Mouse (Mus musculus) G1E (cell line): ENCODE results near the gene Zbtb24. TPM values are rescaled to one million over a fixed set of nuclear protein-coding genes. Genes with fewer than 3 reads are reported as not detected.
A peak's percentile ranks its signal among the peaks of the same experiment; 100 is the strongest.
"Not testable (repeated sequence)": the region's sequence is repeated elsewhere in the genome, so short reads cannot be mapped to it uniquely, and the experiment has no call there.

Source experiments
- ATAC-seq: 2 replicates; pipeline ENCODE4 v1.8.0; 2016; ENCODE audit warnings: mild to moderate bottlenecking; ENCODE audit not compliant: insufficient number of reproducible peaks, poor library complexity, low FRiP score, severe bottlenecking; ENCODE audit errors: extremely low read depth
- DNase-seq: peaks from one replicate; pipeline ENCODE4 v3.0.0; 2012; ENCODE audit warnings: low spot score
- H3K27me3 ChIP-seq: 2 replicates; pipeline ENCODE4 v1.6.1; 2012; ENCODE audit warnings: mild to moderate bottlenecking, low read length, inconsistent platforms; ENCODE audit not compliant: insufficient read depth
- H3K36me3 ChIP-seq: replicated peaks from 2 replicates; pipeline ENCODE3; 2012; ENCODE audit warnings: mild to moderate bottlenecking, inconsistent platforms
- H3K4me1 ChIP-seq: 2 replicates; pipeline ENCODE4 v1.6.1; 2012; ENCODE audit warnings: low read depth, low read length, inconsistent platforms, mixed read lengths; ENCODE audit not compliant: insufficient read depth
- H3K4me3 ChIP-seq: 2 replicates; pipeline ENCODE4 v1.5.1; 2012; ENCODE audit warnings: low read depth, mild to moderate bottlenecking, inconsistent platforms, low read length, moderate library complexity, mixed read lengths
- H3K9me3 ChIP-seq: replicated peaks from 2 replicates; pipeline ENCODE4 v1.6.1; 2012; ENCODE audit warnings: inconsistent platforms
- CTCF ChIP-seq: IDR thresholded peaks from 2 replicates; pipeline ENCODE4 v1.5.1; 2012; ENCODE audit warnings: low read depth, low read length, inconsistent platforms, mixed read lengths
- GATA1 ChIP-seq: IDR thresholded peaks from 2 replicates; pipeline ENCODE4 v1.6.1; 2012; ENCODE audit warnings: borderline replicate concordance, low read length, inconsistent platforms, mixed read lengths
- GATA2 ChIP-seq: IDR thresholded peaks from 2 replicates; pipeline ENCODE4 v1.6.1; 2012; ENCODE audit warnings: low read depth, low read length, inconsistent platforms, borderline replicate concordance
- POLR2AphosphoS5 ChIP-seq: IDR thresholded peaks from 2 replicates; pipeline ENCODE4 v1.6.1; 2012; ENCODE audit warnings: low read depth, low read length, inconsistent platforms; ENCODE audit not compliant: insufficient replicate concordance
- TAL1 ChIP-seq: conservative IDR thresholded peaks from 2 replicates; pipeline ENCODE4 v1.6.1; 2012; ENCODE audit warnings: low read depth, low read length, inconsistent platforms, mixed read lengths
- polyA plus RNA-seq: library from polyadenylated mRNA; stranded (reverse); fragments of >175 nt; gene quantifications from 2 replicates; pipeline ENCODE4 v1.2.3, GENCODE M21; 2012
- total RNA-seq, 2 experiments: library from RNA; stranded (forward) in 1 of 2; stranded (reverse) in 1 of 2; fragments of 200-1000 nt in 1 of 2; fragments of >200 nt in 1 of 2; fragmentation: Nextera tagmentation in 1 of 2; gene quantifications; 2 replicates each; pipeline ENCODE4 v1.2.3; 2014 to 2017

Gene Zbtb24
- total RNA-seq (2014; fragmentation: Nextera tagmentation) (19.0 and 28.5 TPM in 2 replicates), total RNA-seq (2017) (31.9 and 34.0 TPM in 2 replicates), polyA plus RNA-seq (13.7 and 14.0 TPM in 2 replicates)

- Histone ChIP-seq H3K36me3 (peaks cover 38% of the 10 kb centered on the region), H3K4me3 (peak within 1 kb of the TSS; percentile 83), H3K9me3 (no peaks in the 10 kb centered on the region), H3K4me1 (peaks cover 41% of the 10 kb centered on the region), H3K27me3 (peaks cover 16% of the 10 kb centered on the region)
- peak; percentile 96 for DNase-seq
- TF ChIP-seq GATA1 (no peak), POLR2AphosphoS5 (no peak), CTCF (no peak), TAL1 (no peak), GATA2 (no peak)
- peak; percentile 72 for ATAC-seq
Observed at GRCm38 (mm10) chr10:41450137-41450670, at the start of gene Zbtb24. Zbtb24 (plus strand) TSS chr10:41450383.

DNA sequence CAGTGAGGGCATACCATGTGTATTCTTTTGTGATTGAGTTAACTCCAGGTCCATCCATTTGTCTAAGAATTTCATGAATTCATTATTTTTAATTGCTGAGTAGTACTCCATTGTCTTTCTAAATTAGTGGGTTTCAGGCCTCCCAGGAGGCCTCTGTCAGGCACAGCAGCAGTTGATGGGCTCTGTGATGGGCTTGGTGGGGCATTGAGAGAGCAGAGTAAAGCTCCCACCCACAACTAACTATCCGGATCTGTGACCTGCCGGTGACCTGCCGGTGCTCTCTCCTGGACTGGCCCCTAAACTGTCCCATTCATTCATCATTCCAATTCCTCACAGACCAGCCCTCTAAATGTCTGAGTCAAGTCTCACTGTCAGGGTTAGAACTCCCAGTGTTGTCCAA lies 49.1 kb upstream of the Zbtb24 start:
- Histone ChIP-seq H3K36me3 (no peaks in the 10 kb centered on the region), H3K9me3 (no peaks in the 10 kb centered on the region), H3K4me1 (no peaks in the 10 kb centered on the region), H3K4me3 (no peak overlapping the region), H3K27me3 (peaks cover 5% of the 10 kb centered on the region)
- TF ChIP-seq POLR2AphosphoS5: no peak
- no peak for TF ChIP-seq GATA2
- TF ChIP-seq CTCF: no peak
- TF ChIP-seq GATA1: no peak
- TF ChIP-seq TAL1: no peak
- ATAC-seq (no peak), DNase-seq (no peak)

DNA sequence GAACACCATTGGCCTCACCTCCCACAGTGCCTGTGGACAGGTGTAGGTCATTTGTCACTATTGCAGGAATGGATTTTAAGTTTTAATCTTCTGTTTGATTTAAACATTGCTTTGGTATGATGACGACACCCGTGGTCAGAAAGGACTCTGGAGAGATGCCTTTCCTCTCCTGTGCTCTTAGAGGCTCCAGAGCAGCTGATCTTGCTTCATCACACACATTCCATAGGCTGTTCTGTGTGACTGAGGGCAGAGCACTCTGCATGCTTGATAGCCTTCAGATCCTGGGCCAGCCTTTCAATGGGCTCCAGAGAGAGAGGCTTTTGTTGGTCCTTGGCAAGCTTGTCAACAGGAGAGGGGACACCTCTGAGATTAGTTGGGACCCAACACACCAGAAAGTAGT lies 46.8 kb upstream of the Zbtb24 start:
- no peaks in the 10 kb centered on the region for H3K4me1 ChIP-seq
- H3K9me3 ChIP-seq: no peaks in the 10 kb centered on the region
- no peak for DNase-seq
- no peaks in the 10 kb centered on the region for H3K36me3 ChIP-seq
- no peak for TF ChIP-seq POLR2AphosphoS5
- no peak for TF ChIP-seq CTCF
- no peak for TF ChIP-seq GATA2
- TF ChIP-seq GATA1: no peak
- TF ChIP-seq TAL1: no peak
- ATAC-seq: no peak
- H3K27me3 ChIP-seq: peaks cover 5% of the 10 kb centered on the region
- no peak overlapping the region for H3K4me3 ChIP-seq

DNA sequence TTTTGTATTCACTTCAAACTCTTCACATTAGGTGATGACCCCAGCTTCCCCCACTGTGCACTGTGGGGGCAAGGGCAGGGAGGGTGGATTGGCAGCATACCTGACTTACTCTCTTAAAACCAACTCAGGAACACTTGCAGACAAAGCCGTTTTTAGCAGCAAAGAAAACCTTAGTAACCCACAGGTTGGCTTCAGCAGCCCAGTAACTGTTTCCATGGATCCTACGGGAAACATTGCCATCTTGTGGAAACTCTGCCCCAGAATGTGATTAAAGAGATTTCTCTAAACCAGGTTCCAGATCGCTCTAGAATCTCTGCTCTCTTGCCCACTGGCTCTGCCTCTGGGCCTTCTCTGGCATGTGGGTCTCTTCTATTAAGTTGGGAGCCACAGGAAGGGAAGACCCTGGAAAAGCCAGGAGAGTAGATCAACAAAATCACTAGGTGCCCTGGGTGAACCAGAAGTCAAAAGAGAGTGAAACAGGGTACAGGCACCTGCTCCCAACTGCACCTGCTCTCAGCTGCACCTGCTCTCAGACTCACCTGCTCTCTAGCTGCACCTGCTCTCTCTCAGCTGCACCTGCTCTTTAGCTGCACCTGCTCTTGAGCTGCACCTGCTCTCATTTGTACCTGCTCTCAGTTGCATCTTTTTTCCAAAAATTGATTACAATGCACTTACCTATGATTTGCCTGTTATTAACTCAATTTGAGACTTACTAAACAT lies 46.1 kb upstream of the Zbtb24 start:
- H3K4me3 ChIP-seq: no peak overlapping the region

DNA sequence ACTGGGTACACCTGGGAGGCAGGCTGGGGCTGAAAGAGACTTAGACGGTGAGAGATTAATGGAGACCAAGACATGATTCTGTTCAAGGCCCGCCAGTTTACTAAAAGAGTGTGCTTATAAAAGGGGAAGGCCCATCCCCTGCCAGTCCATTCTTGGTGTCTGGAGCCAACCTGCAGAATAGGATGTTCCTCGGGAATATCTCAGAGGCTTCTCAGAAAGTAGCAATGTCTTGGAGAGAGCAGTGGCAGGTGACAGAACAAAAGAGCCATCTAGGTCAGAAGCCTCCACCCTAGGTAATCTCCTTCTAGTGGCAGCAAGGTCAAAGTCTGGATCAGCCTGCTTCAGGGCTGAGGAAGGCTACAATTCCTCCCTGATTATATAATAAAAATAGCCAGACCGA lies 40.0 kb upstream of the Zbtb24 start:
- H3K4me3 ChIP-seq, H3K9me3 ChIP-seq, ATAC-seq, H3K36me3 ChIP-seq, H3K27me3 ChIP-seq, DNase-seq, H3K4me1 ChIP-seq: not testable (repeated sequence)

More for the DNA sequence above, 46.1 kb upstream of the Zbtb24 start:
- H3K36me3 ChIP-seq: no peaks in the 10 kb centered on the region
- TF ChIP-seq POLR2AphosphoS5 (no peak), GATA2 (no peak), GATA1 (no peak), TAL1 (no peak), CTCF (no peak)
- DNase-seq (no peak), ATAC-seq (no peak)
- H3K9me3 ChIP-seq: no peaks in the 10 kb centered on the region
- H3K4me1 ChIP-seq: no peaks in the 10 kb centered on the region
- H3K27me3 ChIP-seq: peaks cover 5% of the 10 kb centered on the region

- not testable (repeated sequence) for H3K4me3 ChIP-seq, H3K27me3 ChIP-seq, H3K36me3 ChIP-seq, ATAC-seq, H3K4me1 ChIP-seq, DNase-seq, H3K9me3 ChIP-seq
Observed at GRCm38 (mm10) chr10:41410821-41411220, 39.4 kb upstream of the Zbtb24 start.

DNA sequence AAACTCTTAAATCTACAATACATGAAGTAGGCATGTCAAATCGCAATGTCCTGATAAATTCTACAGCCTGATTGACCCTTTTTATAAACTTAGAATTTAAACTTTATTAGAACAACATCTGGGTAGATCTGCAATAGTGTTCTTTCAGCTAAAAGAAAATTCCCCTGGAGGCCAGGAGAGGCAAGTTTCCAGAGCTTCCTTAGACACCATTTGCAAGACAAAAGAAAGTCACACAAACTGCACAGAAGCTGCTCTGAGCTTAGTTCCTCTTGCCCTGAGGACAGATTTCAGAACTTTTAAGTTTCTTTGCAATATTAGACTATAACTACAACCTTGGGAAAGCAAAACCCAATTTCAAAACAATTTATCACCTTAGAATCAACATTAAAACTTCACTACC lies 36.7 kb upstream of the Zbtb24 start:
- ATAC-seq, DNase-seq, H3K4me1 ChIP-seq, H3K27me3 ChIP-seq, H3K9me3 ChIP-seq, H3K36me3 ChIP-seq, H3K4me3 ChIP-seq: not testable (repeated sequence)

GRCm38 (mm10) chr10:41415368-41415767 lies 34.8 kb upstream of the Zbtb24 start:
- not testable (repeated sequence) for H3K4me3 ChIP-seq, ATAC-seq, H3K9me3 ChIP-seq, H3K36me3 ChIP-seq, H3K4me1 ChIP-seq, DNase-seq, H3K27me3 ChIP-seq
